ENCODE assay signal across 8 mouse cellular contexts in genomic region chr19:46435492-46435891, GRCm38 (mm10). TPM values are rescaled to one million over a fixed set of nuclear protein-coding genes. Genes with fewer than 3 reads are reported as not detected.
DNase-seq lines count a peak whose midpoint lies in the region; ATAC-seq and TF ChIP-seq lines count a peak whose summit lies in the region.

No protein-coding gene starts in this region.

- no peaks in the 10 kb centered on the region for H3K36me3 ChIP-seq in kidney, adult 2 months (ENCODE audit: control insufficient read depth, insufficient read depth, low read length)
- no peaks in the 10 kb centered on the region for H3K36me3 ChIP-seq in kidney, embryonic 15.5 days
- H3K36me3 ChIP-seq in C2C12 (ENCODE audit: control insufficient read depth, insufficient read depth) = no peaks in the 10 kb centered on the region

- no peak overlapping the region for H3K9ac ChIP-seq in kidney, embryonic 15.5 days

- H3K79me2 ChIP-seq in C2C12 (ENCODE audit: control insufficient read depth, insufficient read depth) = peaks cover 13% of the 10 kb centered on the region

- no peaks in the 10 kb centered on the region for H3K9me3 ChIP-seq in kidney, embryonic 15.5 days (replicated peaks)

- peaks cover 4% of the 10 kb centered on the region for H3K79me3 ChIP-seq in C2C12 (ENCODE audit: low read depth)

- H3K27me3 ChIP-seq in kidney, adult 2 months (replicated peaks; ENCODE audit: control insufficient read depth, insufficient read depth, low read length) = no peaks in the 10 kb centered on the region
- no peaks in the 10 kb centered on the region for H3K27me3 ChIP-seq in kidney, embryonic 15.5 days
- no peaks in the 10 kb centered on the region for H3K27me3 ChIP-seq in C2C12 (ENCODE audit: control insufficient read depth, insufficient read depth, insufficient read length)

- no peak overlapping the region for H3ac ChIP-seq in C2C12 (ENCODE audit: control insufficient read depth, insufficient read length, low read depth)

- no peak for ATAC-seq in kidney, embryonic 15.5 days (replicated peaks; ENCODE audit: low FRiP score)

- no peak for TF ChIP-seq POLR2A in kidney, adult 2 months (IDR thresholded peaks at IDR 0.05; ENCODE audit: low read depth, low read length)

- DNase-seq in kidney, adult 2 months = no peak
- DNase-seq in ZHBTc4 (ENCODE audit: low read depth, low spot score) = peak; percentile 92
- peak; percentile 55 for DNase-seq in induced T-regulatory cell, adult 2 months (ENCODE audit: low read depth)
- no peak for DNase-seq in gastrocnemius, postnatal 25 days
- no peak for DNase-seq in right cerebral cortex, postnatal 14 days
- DNase-seq in gastrocnemius, postnatal 14 days = no peak

- peak; percentile 51 for TF ChIP-seq CTCF in kidney, adult 2 months (conservative IDR thresholded peaks at IDR 0.05; ENCODE audit: insufficient read depth, insufficient read length, low read depth, low read length)
- TF ChIP-seq CTCF in C2C12 (IDR thresholded peaks at IDR 0.05; ENCODE audit: control insufficient read depth, insufficient read depth, insufficient read length) = peak; percentile 23

- no peak overlapping the region for H3K27ac ChIP-seq in kidney, adult 2 months (ENCODE audit: insufficient read depth, low read depth, low read length)
- H3K27ac ChIP-seq in kidney, embryonic 15.5 days = no peak overlapping the region

- H3K4me3 ChIP-seq in kidney, adult 2 months (ENCODE audit: insufficient read depth, low read depth, low read length) = no peak overlapping the region
- no peak overlapping the region for H3K4me3 ChIP-seq in kidney, embryonic 15.5 days (replicated peaks)
- H3K4me3 ChIP-seq in C2C12 (ENCODE audit: insufficient read depth, poor library complexity, severe bottlenecking) = no peak overlapping the region

- H3K4me1 ChIP-seq in kidney, adult 2 months (ENCODE audit: control insufficient read depth, insufficient read depth, low read length) = peaks cover 10% of the 10 kb centered on the region
- H3K4me1 ChIP-seq in kidney, embryonic 15.5 days = peaks cover 26% of the 10 kb centered on the region

- no peak overlapping the region for H3K4me2 ChIP-seq in kidney, embryonic 15.5 days

- intact Hi-C loops in gastrocnemius, postnatal 14 days (cut with DNase I; ENCODE audit: low total_unique reads) = no loop called here

- WGBS in kidney, adult 2 months = 26% methylated on average over 7 of the region's 7 CpGs
- 13% methylated on average over 7 of the region's 7 CpGs for WGBS in kidney, embryonic 15.5 days

TF ChIP-seq in C2C12, 6 proteins besides CTCF, POLR2A, EP300 and RAD21:
- TF ChIP-seq FOSL1 (IDR thresholded peaks at IDR 0.05; ENCODE audit: insufficient read depth, low read length, poor library complexity, severe bottlenecking) = no peak
- TF ChIP-seq MYOD1 (IDR thresholded peaks at IDR 0.05; ENCODE audit: control insufficient read depth, insufficient read length, low read depth) = no peak
- TF ChIP-seq MAX (IDR thresholded peaks at IDR 0.05) = no peak
- no peak for TF ChIP-seq USF1 (IDR thresholded peaks at IDR 0.05; ENCODE audit: low read depth)
- TF ChIP-seq MYOG (IDR thresholded peaks at IDR 0.05; ENCODE audit: control insufficient read depth, extremely low read depth, insufficient read length) = no peak
- TF ChIP-seq CEBPB (IDR thresholded peaks at IDR 0.05; ENCODE audit: low read depth) = no peak

RNA-seq across cellular contexts. Expression of gene Sufu, which starts 38.8 kb away (rescaled TPM):
- polyA plus RNA-seq in kidney, adult 2 months (2012; rRNA removed) = 38.2 and 39.7 TPM in 2 replicates
- 42.3 and 46.5 TPM in 2 replicates for polyA plus RNA-seq in kidney, embryonic 15.5 days (2015; fragmentation: Nextera tagmentation; extraction: Ambion mirVana)
- polyA plus RNA-seq in C2C12 (2012; fragmentation: generic; extraction: Trizol) = 17.8 TPM
- 1 to 10 TPM; 6.0 to 6.1 TPM for total RNA-seq in gastrocnemius, postnatal 25 days (2021)
- 1 to 10 TPM; 7.6 to 9.1 TPM for total RNA-seq in gastrocnemius, postnatal 14 days (2021)

RNA-seq across cellular contexts. Expression of gene Actr1a, which starts 39.9 kb away (rescaled TPM):
- polyA plus RNA-seq in kidney, adult 2 months (2012; rRNA removed) = 73.8 and 80.4 TPM in 2 replicates
- 122 and 136 TPM in 2 replicates for polyA plus RNA-seq in kidney, embryonic 15.5 days (2015; fragmentation: Nextera tagmentation; extraction: Ambion mirVana)
- 149 TPM for polyA plus RNA-seq in C2C12 (2012; fragmentation: generic; extraction: Trizol)
- 10 to 100 TPM; 49.3 to 53.1 TPM for total RNA-seq in gastrocnemius, postnatal 25 days (2021)
- 10 to 100 TPM; 58.6 to 62.7 TPM for total RNA-seq in gastrocnemius, postnatal 14 days (2021)

Comparison
In these comparisons a context has a peak if more than half of its experiments do, and no peak if none do; other contexts are left out.
1. DNase-seq: peak in ZHBTc4 (single experiment) and induced T-regulatory cell, adult 2 months (single experiment); none in kidney, adult 2 months (single experiment), gastrocnemius, postnatal 25 days (single experiment), right cerebral cortex, postnatal 14 days (single experiment) and gastrocnemius, postnatal 14 days (single experiment).